Mouse (Mus musculus): ENCODE measurements around the gene Tcaim. TPM values are rescaled to one million over a fixed set of nuclear protein-coding genes. Genes with fewer than 3 reads are reported as not detected.

Gene Tcaim
- total and polyA plus RNA-seq, 3 experiments = 4.4 to 12.3 (median 4.5) TPM

GRCm38 (mm10) chr9:122837216-122837615, 31.9 kb downstream of the Tcaim start:
- H3K4me1 ChIP-seq (ENCODE audit: control insufficient read depth in 1 of 2, insufficient read depth in 2 of 2) = no peaks in the 10 kb centered on the region
- dilution Hi-C loops (cut with MboI; ENCODE audit: extremely low pct_ligation_motif_present, extremely low pct_unique_long_range_greater_than_20kb, low sequenced_read_pairs) (no loop called here), in situ Hi-C loops (cut with MboI; ENCODE audit: low pct_ligation_motif_present, low pct_unique_long_range_greater_than_20kb, low sequenced_read_pairs) (no loop called here)
- TF ChIP-seq RAD21 (IDR thresholded peaks at IDR 0.05; ENCODE audit: low read depth, low read length) = no peak
- TF ChIP-seq ZNF384 (IDR thresholded peaks at IDR 0.05; ENCODE audit: low read depth, low read length) = no peak
- TF ChIP-seq MAFK (IDR thresholded peaks at IDR 0.05; ENCODE audit: insufficient replicate concordance, low read length) = no peak
- TF ChIP-seq HCFC1 (IDR thresholded peaks at IDR 0.05; ENCODE audit: low read depth, low read length) = no peak
- no peak for TF ChIP-seq TBP (conservative IDR thresholded peaks at IDR 0.05; ENCODE audit: low read depth, low read length)
- TF ChIP-seq MEF2A (IDR thresholded peaks at IDR 0.05; ENCODE audit: borderline replicate concordance, low read depth, low read length) = no peak
- no peak for TF ChIP-seq TCF12 (IDR thresholded peaks at IDR 0.05; ENCODE audit: low read depth, low read length)
- no peak for TF ChIP-seq NRF1 (IDR thresholded peaks at IDR 0.05; ENCODE audit: low read depth, low read length)
- no peak for TF ChIP-seq USF1 (IDR thresholded peaks at IDR 0.05; ENCODE audit: low read depth, low read length)
- no peak for TF ChIP-seq USF2 (conservative IDR thresholded peaks at IDR 0.05; ENCODE audit: low read depth, low read length)
- no peak for TF ChIP-seq MAZ (IDR thresholded peaks at IDR 0.05; ENCODE audit: low read depth, low read length)
- TF ChIP-seq UBTF (IDR thresholded peaks at IDR 0.05; ENCODE audit: low read depth, low read length) = no peak
- TF ChIP-seq GABPA (IDR thresholded peaks at IDR 0.05; ENCODE audit: insufficient replicate concordance, low read depth, low read length) = no peak
- no peak for TF ChIP-seq PAX5 (IDR thresholded peaks at IDR 0.05; ENCODE audit: low read length)
- TF ChIP-seq MXI1 (IDR thresholded peaks at IDR 0.05; ENCODE audit: low read depth, low read length) = no peak
- no peak for TF ChIP-seq NELFE (IDR thresholded peaks at IDR 0.05; ENCODE audit: low read depth, low read length)
- TF ChIP-seq ZMIZ1 (IDR thresholded peaks at IDR 0.05; ENCODE audit: low read depth, low read length) = no peak
- no peak for DNase-seq (ENCODE audit: extremely low read depth)
- no peaks in the 10 kb centered on the region for H3K9me3 ChIP-seq (replicated peaks; ENCODE audit: low read length)
- no peak overlapping the region for H3K4me2 ChIP-seq (ENCODE audit: insufficient read depth, low read depth, poor library complexity, severe bottlenecking)
- H3K27ac ChIP-seq (ENCODE audit: insufficient read depth, low read depth) = no peak overlapping the region
- no peak overlapping the region for H3K9ac ChIP-seq (ENCODE audit: insufficient read depth, low read depth)
- no peaks in the 10 kb centered on the region for H3K27me3 ChIP-seq (replicated peaks)
- no peak overlapping the region for H3K4me3 ChIP-seq (replicated peaks in 1 of 3; ENCODE audit: low read depth in 2 of 3, low read length in 2 of 3, poor library complexity in 1 of 3)
- no peaks in the 10 kb centered on the region for H3K79me2 ChIP-seq (replicated peaks; ENCODE audit: control insufficient read depth, extremely low read depth, insufficient read depth, poor library complexity, severe bottlenecking)
- H3K36me3 ChIP-seq (replicated peaks in 1 of 2; ENCODE audit: control insufficient read depth in 1 of 2, insufficient read depth in 1 of 2, low read length in 1 of 2) = peaks cover 11 to 43% of the 10 kb centered on the region in 2 experiments

DNA sequence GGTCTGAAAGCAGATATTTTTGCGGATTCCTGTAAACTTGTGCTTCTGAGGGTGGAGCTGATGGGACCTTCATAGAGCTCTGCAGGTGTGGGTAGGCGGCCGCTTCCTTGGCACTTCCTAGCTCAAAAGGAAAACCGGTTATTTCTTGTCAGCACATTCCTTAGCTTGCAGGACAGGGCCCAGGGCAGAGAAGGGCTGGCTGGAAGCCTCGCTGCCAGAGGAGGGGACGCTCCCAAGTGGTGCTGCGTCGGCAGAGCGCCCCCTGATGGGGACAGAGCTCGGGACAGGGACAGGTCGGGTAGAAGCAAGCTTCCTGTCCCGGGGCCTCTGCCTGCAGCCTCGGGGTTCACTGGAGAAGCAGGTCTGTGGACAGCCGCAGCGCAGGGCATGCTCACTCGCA, 32.3 kb downstream of the Tcaim start:
- H3K79me2 ChIP-seq (replicated peaks; ENCODE audit: control insufficient read depth, extremely low read depth, insufficient read depth, poor library complexity, severe bottlenecking) = no peaks in the 10 kb centered on the region
- in situ Hi-C loops (cut with MboI; ENCODE audit: low pct_ligation_motif_present, low pct_unique_long_range_greater_than_20kb, low sequenced_read_pairs) = no loop called here
- H3K27ac ChIP-seq (ENCODE audit: insufficient read depth, low read depth) = no peak overlapping the region
- peaks cover 9 to 40% of the 10 kb centered on the region in 2 experiments for H3K36me3 ChIP-seq (replicated peaks in 1 of 2; ENCODE audit: control insufficient read depth in 1 of 2, insufficient read depth in 1 of 2, low read length in 1 of 2)
- no peaks in the 10 kb centered on the region for H3K27me3 ChIP-seq (replicated peaks)
- H3K4me1 ChIP-seq (ENCODE audit: control insufficient read depth in 1 of 2, insufficient read depth in 2 of 2) = no peaks in the 10 kb centered on the region
- H3K4me2 ChIP-seq (ENCODE audit: insufficient read depth, low read depth, poor library complexity, severe bottlenecking) = no peak overlapping the region
- no peaks in the 10 kb centered on the region for H3K9me3 ChIP-seq (replicated peaks; ENCODE audit: low read length)
- DNase-seq (ENCODE audit: extremely low read depth) = no peak
- dilution Hi-C loops (cut with MboI; ENCODE audit: extremely low pct_ligation_motif_present, extremely low pct_unique_long_range_greater_than_20kb, low sequenced_read_pairs) = no loop called here
- H3K4me3 ChIP-seq (replicated peaks in 1 of 3; ENCODE audit: low read depth in 2 of 3, low read length in 2 of 3, poor library complexity in 1 of 3) = no peak overlapping the region
- H3K9ac ChIP-seq (ENCODE audit: insufficient read depth, low read depth) = no peak overlapping the region
- TF ChIP-seq BHLHE40 (IDR thresholded peaks at IDR 0.05; ENCODE audit: low read depth, low read length) (no peak), MAZ (IDR thresholded peaks at IDR 0.05; ENCODE audit: low read depth, low read length) (no peak), GABPA (IDR thresholded peaks at IDR 0.05; ENCODE audit: insufficient replicate concordance, low read depth, low read length) (no peak), PAX5 (IDR thresholded peaks at IDR 0.05; ENCODE audit: low read length) (no peak), KAT2A (IDR thresholded peaks at IDR 0.05; ENCODE audit: insufficient replicate concordance, low read length) (no peak), CHD1 (IDR thresholded peaks at IDR 0.05; ENCODE audit: low read depth, low read length) (no peak), CTCF (conservative IDR thresholded peaks at IDR 0.05 in 1 of 2, IDR thresholded peaks at IDR 0.05 in 1 of 2; ENCODE audit: low read depth in 2 of 2, low read length in 2 of 2) (peak in 1 of 2 experiments; percentile 14; a peak in 1 of 4 replicates), USF1 (IDR thresholded peaks at IDR 0.05; ENCODE audit: low read depth, low read length) (no peak)
